Mouse (Mus musculus) limb, embryonic 14.5 days (tissue): ENCODE measurements around the gene Bok. TPM values are rescaled to one million over a fixed set of nuclear protein-coding genes. Genes with fewer than 3 reads are reported as not detected.

Experiments used
- ATAC-seq: fragments of 200-750 bp; cut with Nextera tagmentation; 2 replicates; pipeline ENCODE4 v1.8.0; 2017; ENCODE audit warnings: low read depth, moderate number of reproducible peaks, moderate TSS enrichment; ENCODE audit not compliant: low FRiP score
- DNase-seq: peaks from one replicate; pipeline ENCODE4 v3.0.0-alpha.2; 2015; ENCODE audit warnings: low spot score
- H3K27ac ChIP-seq: fragments of 300-500 bp; sonication (generic); replicated peaks from 2 replicates; pipeline ENCODE4 v1.5.1; 2014; ENCODE audit warnings: low read depth, mild to moderate bottlenecking, low read length, moderate library complexity, mixed read lengths
- H3K27me3 ChIP-seq: fragments of 300-500 bp; sonication (generic); 2 replicates; pipeline ENCODE4 v1.6.1; 2014; ENCODE audit warnings: low read length, mixed read lengths; ENCODE audit not compliant: control insufficient read depth, insufficient read depth
- H3K36me3 ChIP-seq: fragments of 300-500 bp; sonication (generic); 2 replicates; pipeline ENCODE4 v1.6.1; 2014; ENCODE audit warnings: mild to moderate bottlenecking, low read length, moderate library complexity, mixed read lengths; ENCODE audit not compliant: control insufficient read depth, insufficient read depth
- H3K4me1 ChIP-seq: fragments of 300-500 bp; sonication (generic); 2 replicates; pipeline ENCODE4 v1.6.1; 2014; ENCODE audit warnings: antibody characterized with exemption, low read length, mixed read lengths; ENCODE audit not compliant: control insufficient read depth, insufficient read depth
- H3K4me2 ChIP-seq: fragments of 300-500 bp; sonication (generic); replicated peaks from 2 replicates; pipeline ENCODE4 v1.6.1; 2014; ENCODE audit warnings: low read depth, mild to moderate bottlenecking, low read length, moderate library complexity; ENCODE audit not compliant: severe bottlenecking
- H3K4me3 ChIP-seq: fragments of 300-500 bp; sonication (generic); replicated peaks from 2 replicates; pipeline ENCODE4 v1.5.1; 2014; ENCODE audit warnings: low read length
- H3K9ac ChIP-seq: fragments of 300-500 bp; sonication (generic); 2 replicates; pipeline ENCODE4 v1.6.1; 2014; ENCODE audit warnings: mild to moderate bottlenecking, low read depth, low read length, moderate library complexity; ENCODE audit not compliant: severe bottlenecking
- H3K9me3 ChIP-seq: fragments of 300-500 bp; sonication (generic); 2 replicates; pipeline ENCODE4 v1.6.1; 2016; ENCODE audit warnings: low read length; ENCODE audit not compliant: control insufficient read depth
- POLR2A ChIP-seq: fragments of 200-500 bp; IDR thresholded peaks from 2 replicates; pipeline ENCODE4 v1.8.0; 2012; ENCODE audit warnings: inconsistent platforms, mild to moderate bottlenecking, moderate library complexity, borderline replicate concordance; ENCODE audit not compliant: insufficient read depth, insufficient read length; ENCODE audit errors: extremely low read depth
- WGBS: fragments of 180-500 bp; shearing (Covaris S2); extraction: QIAGEN DNeasy Blood & Tissue Kit; methylation state at CpG from one replicate; pipeline ENCODE4 v1.1.7; 2014; 5-methylcytosine and 5-hydroxymethylcytosine counted together
- polyA plus RNA-seq, 2 experiments: library from polyadenylated mRNA; depleted of rRNA in 1 of 2; stranded (reverse) in 1 of 2; unstranded in 1 of 2; fragments of >200 nt; fragmentation: Nextera tagmentation in 1 of 2; extraction: Ambion mirVana in 1 of 2; gene quantifications; 2 replicates each; pipeline versions ENCODE4 v1.2.1 to v1.2.3; 2012 to 2014

Gene Bok
- polyA plus RNA-seq (2012; rRNA removed), result 19.2 and 24.6 TPM in 2 replicates
- polyA plus RNA-seq (2014; fragmentation: Nextera tagmentation; extraction: Ambion mirVana), result 31.6 and 34.9 TPM in 2 replicates

- ATAC-seq (peak; percentile 45), DNase-seq (peak; percentile 76)
Measured at GRCm38 (mm10) chr1:93685401-93686244, at the start of gene Bok. TSS of gene Bok (plus strand) at chr1:93685660.

GRCm38 (mm10) chr1:93636211-93636897 is 49.1 kb upstream of the Bok start:
- Histone ChIP-seq H3K4me1 (peaks cover 7% of the 10 kb centered on the region), H3K27me3 (no peaks in the 10 kb centered on the region), H3K4me2 (peak overlapping the region; percentile 63), H3K9ac (peak overlapping the region; percentile 45), H3K36me3 (0 out of 2 replicates have a peak, but pooled peaks cover 11% of the 10 kb centered on the region), H3K27ac (peak overlapping the region; percentile 61), H3K4me3 (peak overlapping the region; percentile 97), H3K9me3 (no peaks in the 10 kb centered on the region)
- ATAC-seq (0 out of 2 replicates have a peak, but pooled peaks have one; percentile 11), DNase-seq (peak; percentile 59)
- WGBS, result 34% methylated on average over 7 of the region's 7 CpGs
- TF ChIP-seq POLR2A, result no peak

More at GRCm38 (mm10) chr1:93685401-93686244, at the start of gene Bok:
- Histone ChIP-seq H3K4me2 (peak within 1 kb of the TSS; percentile 95), H3K27me3 (0 out of 2 replicates have a peak, but pooled peaks cover 3% of the 10 kb centered on the region), H3K9me3 (no peaks in the 10 kb centered on the region), H3K4me1 (no peaks in the 10 kb centered on the region), H3K9ac (peak within 1 kb of the TSS; percentile 70), H3K4me3 (peak within 1 kb of the TSS; percentile 60), H3K27ac (0 out of 2 replicates have a peak within 1 kb of the TSS, but pooled peaks have one; percentile 13), H3K36me3 (no peaks in the 10 kb centered on the region)
- WGBS, result under 1% methylated on average over 75 of the region's 78 CpGs
- no peak for TF ChIP-seq POLR2A

- H3K4me2 ChIP-seq, result no peak overlapping the region
- H3K27me3 ChIP-seq, result no peaks in the 10 kb centered on the region
- H3K4me1 ChIP-seq, result no peaks in the 10 kb centered on the region
- 86% methylated on average over 2 of the region's 2 CpGs for WGBS
- H3K36me3 ChIP-seq, result no peaks in the 10 kb centered on the region
- H3K27ac ChIP-seq, result no peak overlapping the region
- H3K9ac ChIP-seq, result no peak overlapping the region
- no peaks in the 10 kb centered on the region for H3K9me3 ChIP-seq
- DNase-seq, result no peak
- H3K4me3 ChIP-seq, result no peak overlapping the region
- no peak for ATAC-seq
- TF ChIP-seq POLR2A, result no peak
Measured at GRCm38 (mm10) chr1:93641978-93642377, 43.5 kb upstream of the Bok start.

- DNase-seq (no peak), ATAC-seq (no peak)
- no peaks in the 10 kb centered on the region for H3K4me1 ChIP-seq
- no peak for TF ChIP-seq POLR2A
- no peaks in the 10 kb centered on the region for H3K27me3 ChIP-seq
- no peak overlapping the region for H3K9ac ChIP-seq
- no peaks in the 10 kb centered on the region for H3K36me3 ChIP-seq
- H3K9me3 ChIP-seq, result no peaks in the 10 kb centered on the region
- no peak overlapping the region for H3K27ac ChIP-seq
- no peak overlapping the region for H3K4me2 ChIP-seq
- 96% methylated on average over 2 of the region's 2 CpGs for whole genome bisulfite sequencing
- no peak overlapping the region for H3K4me3 ChIP-seq
Measured at GRCm38 (mm10) chr1:93642692-93643091, 42.8 kb upstream of the Bok start.

- H3K4me1 ChIP-seq, result no peaks in the 10 kb centered on the region
- H3K27me3 ChIP-seq, result no peaks in the 10 kb centered on the region
- DNase-seq (no peak), ATAC-seq (no peak)
- no peak overlapping the region for H3K4me3 ChIP-seq
- no peaks in the 10 kb centered on the region for H3K9me3 ChIP-seq
- H3K27ac ChIP-seq, result no peak overlapping the region
- 82% methylated on average over 5 of the region's 5 CpGs for WGBS
- H3K4me2 ChIP-seq, result no peak overlapping the region
- no peak overlapping the region for H3K9ac ChIP-seq
- no peak for TF ChIP-seq POLR2A
- no peaks in the 10 kb centered on the region for H3K36me3 ChIP-seq
Measured at GRCm38 (mm10) chr1:93649604-93650172, 35.8 kb upstream of the Bok start.
